17 mouse cellular contexts compared by ENCODE assay signal in genomic region chr2:90749676-90750459, GRCm38 (mm10). TPM values are rescaled to one million over a fixed set of nuclear protein-coding genes. Genes with fewer than 3 reads are reported as not detected.
DNase-seq lines count a peak whose midpoint lies in the region; ATAC-seq and TF ChIP-seq lines count a peak whose summit lies in the region.
"Had no signal": no experiment of that assay in that cellular context is flagged by ENCODE, and none has a peak within 500 bp of the region (broad histone marks: within the 10 kb centered on the region; RNA-seq: fewer than 3 reads in every experiment).

No protein-coding gene starts in this region.

- TF ChIP-seq CTCF in lung, postnatal 0 days (IDR thresholded peaks at IDR 0.05): no peak

- peak; percentile 89 for DNase-seq in heart, adult 11 months
- DNase-seq in lung, postnatal 0 days (ENCODE audit: low spot score): peak; percentile 33
- no peak for DNase-seq in lung, postnatal 25 days (ENCODE audit: low spot score)
- DNase-seq in urinary bladder, adult 18-20 months (ENCODE audit: low spot score in 2 of 2): no peak
- no peak for DNase-seq in left cerebral cortex, postnatal 10 days (ENCODE audit: extremely low spot score in 1 of 2, low spot score in 2 of 2)
- DNase-seq: adrenal gland, postnatal 14 days; cerebellum, postnatal 10 days; gastrocnemius, postnatal 14 days; kidney, postnatal 10 days; liver; right cerebral cortex, postnatal 25 days had no signal

- no peak for ATAC-seq in heart, embryonic 12.5 days (ENCODE audit: insufficient number of reproducible peaks, low FRiP score)
- ATAC-seq in lung, postnatal 0 days: no peak
- ATAC-seq in heart, embryonic 16.5 days (replicated peaks; ENCODE audit: extremely low read depth, insufficient read depth, low FRiP score): no peak
- ATAC-seq in monocyte, adult 5-6 weeks (replicated peaks; ENCODE audit: insufficient number of reproducible peaks, low FRiP score, low TSS enrichment, poor library complexity, severe bottlenecking): 0 out of 2 replicates have a peak, but pooled peaks have one; percentile 27

- H3K9me3 ChIP-seq in heart, embryonic 12.5 days (replicated peaks): no peaks in the 10 kb centered on the region; the same call in 1 of the 2 replicates
- no peaks in the 10 kb centered on the region for H3K9me3 ChIP-seq in lung, postnatal 0 days (ENCODE audit: low read length)
- H3K9me3 ChIP-seq in heart, embryonic 16.5 days (replicated peaks; ENCODE audit: control insufficient read depth, low read length): no peaks in the 10 kb centered on the region
- H3K9me3 ChIP-seq: hindbrain, embryonic 10.5 days; lung, embryonic 15.5 days; neural tube, embryonic 13.5 days had no signal

- H3K36me3 ChIP-seq in heart, embryonic 12.5 days: peaks cover 60% of the 10 kb centered on the region
- H3K36me3 ChIP-seq in lung, postnatal 0 days (ENCODE audit: insufficient read depth, low read length): peaks cover 8% of the 10 kb centered on the region; the same call in 1 of the 2 replicates
- peaks cover 46% of the 10 kb centered on the region for H3K36me3 ChIP-seq in heart, embryonic 16.5 days (ENCODE audit: control insufficient read depth, insufficient read depth)

- intact Hi-C loops in left cerebral cortex, postnatal 10 days (cut with DNase I): no loop called here

- no peak overlapping the region for H3K27ac ChIP-seq in heart, embryonic 12.5 days (ENCODE audit: poor library complexity, severe bottlenecking)
- no peak overlapping the region for H3K27ac ChIP-seq in lung, postnatal 0 days (ENCODE audit: low read length)
- 0 out of 2 replicates have a peak overlapping the region, but pooled peaks have one; percentile 24 for H3K27ac ChIP-seq in heart, embryonic 16.5 days (ENCODE audit: low read length)
- H3K27ac ChIP-seq: hindbrain, embryonic 10.5 days; lung, embryonic 15.5 days; neural tube, embryonic 13.5 days had no signal

- TF ChIP-seq EP300 in lung, postnatal 0 days (IDR thresholded peaks at IDR 0.05): no peak

- 78% methylated on average over 6 of the region's 6 CpGs for WGBS in heart, embryonic 12.5 days
- 58% methylated on average over 6 of the region's 6 CpGs for WGBS in lung, postnatal 0 days
- 73% methylated on average over 6 of the region's 6 CpGs for WGBS in heart, embryonic 16.5 days

- H3K4me1 ChIP-seq in heart, embryonic 12.5 days (replicated peaks): peaks cover 17% of the 10 kb centered on the region
- peaks cover 8% of the 10 kb centered on the region; the same call in 1 of the 2 replicates for H3K4me1 ChIP-seq in lung, postnatal 0 days (ENCODE audit: insufficient read depth, low read depth, low read length)
- peaks cover 17% of the 10 kb centered on the region for H3K4me1 ChIP-seq in heart, embryonic 16.5 days (ENCODE audit: control insufficient read depth, insufficient read depth, low read length)

- no peak overlapping the region for H3K9ac ChIP-seq in heart, embryonic 12.5 days
- H3K9ac ChIP-seq in lung, postnatal 0 days (replicated peaks; ENCODE audit: low read depth): no peak overlapping the region
- no peak overlapping the region for H3K9ac ChIP-seq in heart, embryonic 16.5 days (ENCODE audit: low read length)
- H3K9ac ChIP-seq: lung, embryonic 15.5 days; neural tube, embryonic 13.5 days had no signal

- H3K4me2 ChIP-seq in heart, embryonic 12.5 days: no peak overlapping the region
- H3K4me2 ChIP-seq in lung, postnatal 0 days (replicated peaks; ENCODE audit: low read depth, low read length): no peak overlapping the region
- H3K4me2 ChIP-seq in heart, embryonic 16.5 days (ENCODE audit: low read depth, low read length): no peak overlapping the region
- H3K4me2 ChIP-seq: lung, embryonic 15.5 days; neural tube, embryonic 13.5 days had no signal

- H3K4me3 ChIP-seq in heart, embryonic 12.5 days: no peak overlapping the region
- H3K4me3 ChIP-seq in lung, postnatal 0 days (ENCODE audit: low read depth, low read length): no peak overlapping the region
- no peak overlapping the region for H3K4me3 ChIP-seq in heart, embryonic 16.5 days (ENCODE audit: low read length)
- H3K4me3 ChIP-seq: hindbrain, embryonic 10.5 days; lung, embryonic 15.5 days; neural tube, embryonic 13.5 days had no signal

- no peaks in the 10 kb centered on the region for H3K27me3 ChIP-seq in heart, embryonic 12.5 days (replicated peaks)
- no peaks in the 10 kb centered on the region for H3K27me3 ChIP-seq in lung, postnatal 0 days (replicated peaks; ENCODE audit: insufficient read depth, low read length)
- no peaks in the 10 kb centered on the region for H3K27me3 ChIP-seq in heart, embryonic 16.5 days (ENCODE audit: control insufficient read depth, insufficient read depth, low read length)
- H3K27me3 ChIP-seq: lung, embryonic 15.5 days; neural tube, embryonic 13.5 days had no signal

RNA-seq across cellular contexts. Expression of gene Fnbp4, which starts 4.7 kb away (rescaled TPM):
- polyA plus RNA-seq in heart, embryonic 12.5 days (2016; fragmentation: Nextera tagmentation; extraction: Ambion mirVana): 73.7 and 80.2 TPM in 2 replicates
- polyA plus RNA-seq in lung, postnatal 0 days (2015; fragmentation: Nextera tagmentation; extraction: Ambion mirVana): 35.6 and 36.0 TPM in 2 replicates
- polyA plus RNA-seq in heart, embryonic 16.5 days (2015; fragmentation: Nextera tagmentation; extraction: Ambion mirVana): 50.2 and 54.1 TPM in 2 replicates
- total RNA-seq in monocyte, adult 5-6 weeks (2017): 190 to 295 TPM (median 209 TPM) in 3 replicates
- 10 to 100 TPM; 77.1 to 80.6 TPM for total RNA-seq in left cerebral cortex, postnatal 10 days (2021)

RNA-seq across cellular contexts. Expression of gene Agbl2, which starts 32.7 kb away (rescaled TPM):
- polyA plus RNA-seq in heart, embryonic 12.5 days (2016; fragmentation: Nextera tagmentation; extraction: Ambion mirVana): 1.1 and 1.4 TPM in 2 replicates
- polyA plus RNA-seq in lung, postnatal 0 days (2015; fragmentation: Nextera tagmentation; extraction: Ambion mirVana): 2.7 and 3.1 TPM in 2 replicates
- polyA plus RNA-seq in heart, embryonic 16.5 days (2015; fragmentation: Nextera tagmentation; extraction: Ambion mirVana): 1.6 and 1.9 TPM in 2 replicates
- total RNA-seq in monocyte, adult 5-6 weeks (2017): 0.38 TPM in 1 of 3 replicates, not detected in the others
- under 1 TPM; 0.28 to 0.32 TPM for total RNA-seq in left cerebral cortex, postnatal 10 days (2021)

Comparison
In these comparisons a context has a peak if more than half of its experiments do, and no peak if none do; other contexts are left out.
1. DNase-seq: peak in heart, adult 11 months (single experiment) and lung, postnatal 0 days (single experiment); none in lung, postnatal 25 days (single experiment), urinary bladder, adult 18-20 months (0 of 2) and left cerebral cortex, postnatal 10 days (0 of 2).